Mouse (Mus musculus) heart, embryonic 10.5 days (tissue): ENCODE measurements at regions not wholly inside any gene's neighbourhood (a gene's known extent, or its start where the extent isn't known, plus 50 kb on each side); places are given as distances from the start of the nearest gene placed in this dataset.
A peak's percentile ranks its signal among the peaks of the same experiment; 100 is the strongest.

ENCODE experiments used
- DNase-seq: peaks from one replicate; pipeline ENCODE4 v3.0.0-alpha.2; 2017; ENCODE audit warnings: low spot score
- H3K27ac ChIP-seq: fragments of 300-500 bp; sonication (generic); 2 replicates; pipeline ENCODE4 v1.5.1; 2016; ENCODE audit warnings: mild to moderate bottlenecking
- H3K27me3 ChIP-seq: fragments of 300-500 bp; sonication (generic); 2 replicates; pipeline ENCODE4 v1.6.1; 2016; ENCODE audit warnings: mild to moderate bottlenecking; ENCODE audit not compliant: poor library complexity, insufficient read depth, severe bottlenecking
- H3K36me3 ChIP-seq: fragments of 300-500 bp; sonication (generic); 2 replicates; pipeline ENCODE4 v1.6.1; 2016; ENCODE audit warnings: mild to moderate bottlenecking, moderate library complexity
- H3K4me1 ChIP-seq: fragments of 300-500 bp; sonication (generic); 2 replicates; pipeline ENCODE4 v1.6.1; 2016; ENCODE audit warnings: mild to moderate bottlenecking
- H3K4me3 ChIP-seq: fragments of 300-500 bp; sonication (generic); 2 replicates; pipeline ENCODE4 v1.5.1; 2016; ENCODE audit warnings: mild to moderate bottlenecking, moderate library complexity
- H3K9me3 ChIP-seq: fragments of 300-500 bp; sonication (generic); 2 replicates; pipeline ENCODE4 v1.6.1; 2016; ENCODE audit warnings: mild to moderate bottlenecking, moderate library complexity
- WGBS: fragments of 180-500 bp; shearing (Covaris S2); methylation state at CpG from one replicate; pipeline ENCODE4 v1.1.7; 2016; 5-methylcytosine and 5-hydroxymethylcytosine counted together

DNA sequence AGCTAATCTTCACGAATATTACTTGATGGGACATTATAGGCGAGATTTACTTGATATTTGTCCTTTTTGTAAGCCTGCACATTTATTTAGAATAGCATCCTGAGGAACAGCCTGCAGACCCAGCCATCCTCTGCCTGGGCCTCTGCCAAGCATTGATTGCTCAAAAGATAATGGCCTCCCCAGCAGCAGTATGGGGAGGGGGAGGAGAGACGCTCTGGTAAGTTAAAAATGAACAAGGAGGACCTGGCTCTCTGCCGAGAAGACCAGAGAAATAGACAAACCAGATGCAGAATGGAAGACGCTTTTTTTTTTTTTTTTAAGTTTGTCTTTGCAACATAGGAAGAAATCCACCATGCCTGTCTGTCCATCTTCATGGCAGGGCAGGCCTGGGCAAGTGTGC is 280.8 kb upstream of the Myt1l start:
- no peak for DNase-seq
- Histone ChIP-seq H3K4me3 (no peak overlapping the region), H3K36me3 (no peaks in the 10 kb centered on the region), H3K27ac (no peak overlapping the region), H3K27me3 (no peaks in the 10 kb centered on the region), H3K4me1 (no peaks in the 10 kb centered on the region), H3K9me3 (no peaks in the 10 kb centered on the region)
- 70% methylated on average over 5 of the region's 5 CpGs for WGBS

DNA sequence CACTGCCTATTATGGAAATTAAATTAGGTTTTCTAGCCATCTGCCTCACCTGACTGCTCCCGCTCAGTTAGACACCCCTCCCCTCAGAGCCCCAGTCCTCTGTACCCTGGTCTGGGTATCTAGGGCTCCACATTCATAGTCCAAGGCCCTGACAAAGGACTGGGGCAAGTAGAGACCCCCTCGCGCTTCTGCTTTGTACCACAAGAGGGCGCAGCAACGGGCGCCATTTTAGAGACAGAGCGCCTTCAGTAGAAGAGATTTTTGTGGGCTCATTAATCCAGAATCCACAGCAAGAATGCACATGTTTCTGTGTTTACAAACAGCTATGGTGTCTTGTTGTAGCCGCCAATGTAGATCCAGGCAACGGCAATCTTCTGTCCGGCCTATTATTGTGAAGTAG is 279.7 kb upstream of the Myt1l start:
- Histone ChIP-seq H3K27me3 (peaks cover 7% of the 10 kb centered on the region; the same call in 1 of the 2 replicates), H3K9me3 (no peaks in the 10 kb centered on the region), H3K27ac (no peak overlapping the region), H3K4me1 (no peaks in the 10 kb centered on the region), H3K4me3 (no peak overlapping the region), H3K36me3 (no peaks in the 10 kb centered on the region)
- no peak for DNase-seq
- 80% methylated on average over 10 of the region's 10 CpGs for WGBS

DNA sequence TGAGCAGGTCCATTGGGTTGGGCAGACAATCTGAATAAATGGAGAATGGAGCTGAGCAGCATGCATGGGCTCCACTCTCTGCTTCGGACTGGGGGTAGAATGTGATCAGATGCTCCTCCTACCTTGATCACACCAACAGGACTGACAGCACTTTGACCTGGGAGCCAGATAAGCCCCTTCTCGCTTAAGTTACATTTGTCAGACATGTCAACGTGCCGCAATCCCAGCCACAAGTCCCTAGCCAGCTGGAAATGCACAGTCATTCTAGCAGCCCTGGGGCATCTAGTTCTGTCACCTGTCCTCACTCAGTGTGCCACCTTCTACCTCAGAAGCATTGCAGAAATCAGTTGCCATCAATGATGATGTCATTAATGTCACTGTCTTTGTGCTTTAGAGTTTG is 272.1 kb upstream of the Myt1l start:
- Histone ChIP-seq H3K4me1 (peaks cover 26% of the 10 kb centered on the region), H3K27ac (no peak overlapping the region), H3K36me3 (no peaks in the 10 kb centered on the region), H3K4me3 (no peak overlapping the region), H3K9me3 (no peaks in the 10 kb centered on the region), H3K27me3 (peaks cover 21% of the 10 kb centered on the region; the same call in 1 of the 2 replicates)
- 78% methylated on average over 4 of the region's 4 CpGs for WGBS
- DNase-seq, result no peak

DNA sequence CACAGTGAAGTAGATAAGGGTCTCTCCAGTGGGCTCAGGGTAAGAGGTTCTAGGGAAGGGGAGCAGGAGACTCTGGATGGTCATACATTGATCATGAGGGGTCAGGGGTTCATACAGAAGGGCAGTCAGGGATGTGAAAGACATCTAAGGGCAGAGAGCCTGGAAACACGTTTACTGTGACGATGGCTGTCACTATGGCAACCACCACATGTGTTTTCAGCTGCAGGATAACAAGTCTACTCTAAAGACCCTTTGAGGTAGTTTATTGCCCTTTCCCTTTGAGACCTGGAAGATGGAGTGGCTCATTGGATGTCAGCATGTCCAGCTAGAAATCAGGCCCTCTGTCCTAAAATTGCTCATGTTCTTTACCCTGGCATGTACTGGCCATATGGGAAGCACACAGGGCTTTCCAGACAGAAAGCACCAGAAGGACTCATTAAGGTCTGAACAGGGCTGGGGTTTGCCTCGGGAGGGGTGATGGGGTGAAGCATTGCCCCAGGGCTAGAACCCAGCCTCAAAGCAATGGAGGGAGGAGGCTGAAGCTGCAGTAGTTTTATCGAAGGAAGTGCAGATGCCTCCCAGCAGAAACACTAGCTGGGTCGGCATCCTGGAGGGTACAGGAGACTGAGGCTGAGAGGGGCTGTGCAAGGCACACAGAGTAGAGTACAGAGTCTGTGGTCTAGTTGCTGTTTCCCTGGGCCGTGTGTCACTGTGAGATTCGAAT is 271.0 kb upstream of the Myt1l start:
- H3K27ac ChIP-seq, result peak overlapping the region; percentile 32
- 43% methylated on average over 7 of the region's 7 CpGs for WGBS
- peaks cover 21% of the 10 kb centered on the region; the same call in 1 of the 2 replicates for H3K27me3 ChIP-seq
- no peaks in the 10 kb centered on the region for H3K36me3 ChIP-seq
- no peak for DNase-seq
- no peak overlapping the region for H3K4me3 ChIP-seq
- peaks cover 26% of the 10 kb centered on the region for H3K4me1 ChIP-seq
- H3K9me3 ChIP-seq, result no peaks in the 10 kb centered on the region

DNA sequence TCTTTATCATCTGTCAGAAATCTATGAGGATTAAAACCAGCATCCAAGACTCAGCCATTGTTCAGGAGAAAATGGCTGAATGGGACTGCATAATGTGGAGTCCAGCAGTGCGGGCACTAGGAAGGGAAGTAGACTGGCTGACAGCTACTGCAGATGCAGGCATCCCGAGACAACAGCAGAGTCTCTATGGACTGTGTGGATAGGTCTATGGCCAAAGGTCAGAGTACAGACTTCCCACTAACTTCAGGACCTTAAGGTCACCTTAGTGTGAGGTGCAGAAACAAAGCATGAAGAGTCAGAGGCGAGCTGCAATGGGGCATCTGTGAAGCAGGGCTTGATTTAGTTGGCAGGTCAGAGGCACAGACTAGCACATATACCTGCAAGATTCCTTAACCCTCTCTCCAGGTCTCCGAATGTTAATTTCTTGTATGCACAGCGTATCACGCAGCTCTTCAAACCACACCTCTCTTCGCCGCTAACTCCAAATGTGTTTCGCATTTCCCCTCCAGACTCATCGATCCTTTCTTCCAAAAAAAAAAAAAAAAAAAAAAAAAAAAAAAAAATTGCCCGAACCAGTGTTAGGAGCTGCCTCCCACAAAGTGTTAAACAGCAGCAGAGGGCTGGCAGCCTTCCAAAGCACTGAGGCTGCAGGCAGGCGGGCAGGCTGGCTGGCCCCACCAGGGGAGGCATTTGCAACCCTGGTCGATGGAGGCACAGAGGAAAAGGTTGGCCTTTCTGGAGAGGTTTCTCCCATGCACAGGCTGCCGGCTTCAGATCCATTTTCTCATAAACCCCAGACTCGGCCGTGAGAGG is 270.2 kb upstream of the Myt1l start:
- Histone ChIP-seq H3K9me3 (no peaks in the 10 kb centered on the region), H3K4me1 (peaks cover 26% of the 10 kb centered on the region), H3K27me3 (peaks cover 19% of the 10 kb centered on the region; the same call in 1 of the 2 replicates), H3K27ac (peak overlapping the region; percentile 43), H3K36me3 (no peaks in the 10 kb centered on the region), H3K4me3 (0 out of 2 replicates have a peak overlapping the region, but pooled peaks have one; percentile 6)
- DNase-seq, result peak; percentile 79
- WGBS, result 24% methylated on average over 16 of the region's 16 CpGs

DNA sequence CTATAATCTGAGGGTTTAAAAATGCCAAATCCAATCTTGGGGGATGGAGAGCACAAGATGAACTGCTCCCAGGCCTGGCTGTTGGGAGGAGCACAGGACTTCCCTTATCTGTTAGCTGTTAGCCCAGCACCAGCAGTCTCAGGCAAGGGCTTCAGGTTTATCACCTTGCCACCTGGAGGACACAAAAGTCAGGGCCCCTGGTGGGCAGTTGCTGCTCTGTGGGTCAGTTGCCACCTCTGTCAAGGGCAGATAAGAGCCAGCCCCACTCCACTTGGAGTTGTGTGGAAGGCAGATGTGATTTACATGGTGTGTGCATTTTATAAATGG is 269.7 kb upstream of the Myt1l start:
- peaks cover 26% of the 10 kb centered on the region for H3K4me1 ChIP-seq
- peak overlapping the region; percentile 43 for H3K27ac ChIP-seq
- H3K36me3 ChIP-seq, result no peaks in the 10 kb centered on the region
- H3K4me3 ChIP-seq, result 0 out of 2 replicates have a peak overlapping the region, but pooled peaks have one; percentile 6
- H3K9me3 ChIP-seq, result no peaks in the 10 kb centered on the region
- H3K27me3 ChIP-seq, result peaks cover 13% of the 10 kb centered on the region; the same call in 1 of the 2 replicates
- no peak for DNase-seq

DNA sequence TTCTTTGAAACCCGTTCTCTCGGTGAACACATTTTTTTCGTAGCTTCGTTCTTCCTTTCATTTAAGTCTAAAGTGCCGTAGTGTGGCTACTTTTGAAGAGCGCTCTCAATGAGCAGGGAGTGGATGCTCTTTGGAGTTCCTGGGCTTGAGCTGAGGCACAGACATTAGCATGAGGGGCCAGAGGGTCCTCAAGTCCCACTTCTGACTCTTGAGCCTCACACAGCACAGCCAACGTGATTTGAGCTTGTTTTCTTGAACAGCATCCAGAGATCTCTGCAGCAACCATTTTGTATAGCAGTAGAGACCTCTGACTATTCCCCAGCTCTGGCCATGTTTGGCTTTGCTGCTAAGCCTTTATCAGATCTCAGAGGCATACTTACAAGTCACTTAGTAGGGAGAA is 269.2 kb upstream of the Myt1l start:
- Histone ChIP-seq H3K27me3 (0 out of 2 replicates have a peak, but pooled peaks cover 10% of the 10 kb centered on the region), H3K27ac (peak overlapping the region; percentile 43), H3K9me3 (no peaks in the 10 kb centered on the region), H3K36me3 (no peaks in the 10 kb centered on the region), H3K4me3 (no peak overlapping the region), H3K4me1 (peaks cover 26% of the 10 kb centered on the region)
- DNase-seq, result no peak
- 66% methylated on average over 7 of the region's 7 CpGs for WGBS

DNA sequence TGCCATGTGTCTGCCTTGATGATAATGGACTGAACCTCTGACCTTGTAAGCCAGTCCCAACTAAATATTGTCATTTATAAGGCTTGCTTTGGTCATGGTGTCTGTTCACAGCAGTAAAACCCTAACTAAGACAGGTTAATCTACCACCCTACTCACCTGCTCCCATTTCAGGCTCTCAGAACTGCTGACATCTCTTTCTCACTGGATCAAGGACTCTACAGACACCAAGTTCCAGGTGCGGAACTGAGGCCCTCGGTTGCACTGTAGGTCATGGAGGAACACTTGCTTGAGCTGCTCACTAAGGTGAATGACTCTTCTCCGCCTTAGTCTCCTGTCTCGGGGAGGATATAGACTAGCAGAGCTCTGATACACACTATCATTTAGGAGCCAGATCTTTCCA is 254.0 kb upstream of the Myt1l start:
- WGBS, result 86% methylated on average over 4 of the region's 4 CpGs

DNA sequence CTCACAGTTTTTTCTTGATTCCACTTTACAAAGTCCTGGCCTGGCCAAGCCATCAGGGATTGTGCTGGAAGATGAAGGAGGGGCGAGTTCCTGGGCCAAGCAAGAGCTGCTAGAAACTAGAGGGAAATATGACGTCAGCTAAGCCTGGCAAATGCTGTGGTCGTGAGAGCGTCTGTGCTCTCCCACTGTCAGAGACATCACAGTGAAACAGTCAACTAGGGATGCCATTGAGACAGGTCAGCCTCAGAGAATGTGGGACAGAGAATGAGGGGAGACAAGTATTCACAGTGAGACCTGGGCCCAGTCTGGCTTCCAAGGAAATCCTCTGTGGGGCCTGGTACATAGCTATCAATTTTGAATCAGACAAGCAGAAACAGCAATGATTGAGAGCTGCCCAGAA is 252.5 kb upstream of the Myt1l start:
- Histone ChIP-seq H3K4me1 (peaks cover 14% of the 10 kb centered on the region), H3K27me3 (peaks cover 4% of the 10 kb centered on the region; the same call in 1 of the 2 replicates), H3K9me3 (no peaks in the 10 kb centered on the region), H3K4me3 (no peak overlapping the region), H3K27ac (no peak overlapping the region; the same call in 1 of the 2 replicates), H3K36me3 (no peaks in the 10 kb centered on the region)
- WGBS, result 50% methylated on average over 4 of the region's 4 CpGs
- DNase-seq, result no peak

More for the DNA sequence above, 254.0 kb upstream of the Myt1l start:
- H3K4me1 ChIP-seq, result no peaks in the 10 kb centered on the region
- no peak overlapping the region for H3K27ac ChIP-seq
- H3K27me3 ChIP-seq, result no peaks in the 10 kb centered on the region
- H3K36me3 ChIP-seq, result no peaks in the 10 kb centered on the region
- H3K9me3 ChIP-seq, result no peaks in the 10 kb centered on the region
- no peak for DNase-seq
- H3K4me3 ChIP-seq, result no peak overlapping the region

DNA sequence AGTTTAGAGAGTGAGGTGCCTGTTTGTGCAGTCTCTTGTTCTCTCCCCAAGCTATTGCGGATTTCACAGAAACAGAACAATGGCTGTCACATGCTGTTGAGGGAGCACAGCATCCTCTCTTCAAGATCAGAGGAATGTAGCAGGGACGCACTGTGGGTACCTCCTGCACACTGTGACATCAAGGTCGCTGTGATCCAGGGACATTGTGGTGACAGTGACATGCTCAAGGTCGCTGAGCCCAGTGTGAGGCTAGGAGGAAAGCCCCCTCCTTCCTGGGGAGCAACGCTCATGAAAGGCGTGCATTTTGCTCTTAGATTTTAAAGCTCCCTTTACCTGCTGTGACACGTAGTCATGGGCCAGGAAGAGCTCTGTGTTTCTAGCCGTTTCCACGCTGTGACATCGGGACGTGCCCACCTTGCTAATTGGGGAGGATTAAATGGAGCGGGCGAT is 248.5 kb upstream of the Myt1l start:
- peaks cover 21% of the 10 kb centered on the region for H3K4me1 ChIP-seq
- no peaks in the 10 kb centered on the region for H3K36me3 ChIP-seq
- H3K27ac ChIP-seq, result peak overlapping the region; percentile 72
- no peaks in the 10 kb centered on the region for H3K9me3 ChIP-seq
- DNase-seq, result no peak
- H3K27me3 ChIP-seq, result peaks cover 9% of the 10 kb centered on the region; the same call in 1 of the 2 replicates
- peak overlapping the region; percentile 40 for H3K4me3 ChIP-seq
- 8% methylated on average over 13 of the region's 13 CpGs for WGBS

DNA sequence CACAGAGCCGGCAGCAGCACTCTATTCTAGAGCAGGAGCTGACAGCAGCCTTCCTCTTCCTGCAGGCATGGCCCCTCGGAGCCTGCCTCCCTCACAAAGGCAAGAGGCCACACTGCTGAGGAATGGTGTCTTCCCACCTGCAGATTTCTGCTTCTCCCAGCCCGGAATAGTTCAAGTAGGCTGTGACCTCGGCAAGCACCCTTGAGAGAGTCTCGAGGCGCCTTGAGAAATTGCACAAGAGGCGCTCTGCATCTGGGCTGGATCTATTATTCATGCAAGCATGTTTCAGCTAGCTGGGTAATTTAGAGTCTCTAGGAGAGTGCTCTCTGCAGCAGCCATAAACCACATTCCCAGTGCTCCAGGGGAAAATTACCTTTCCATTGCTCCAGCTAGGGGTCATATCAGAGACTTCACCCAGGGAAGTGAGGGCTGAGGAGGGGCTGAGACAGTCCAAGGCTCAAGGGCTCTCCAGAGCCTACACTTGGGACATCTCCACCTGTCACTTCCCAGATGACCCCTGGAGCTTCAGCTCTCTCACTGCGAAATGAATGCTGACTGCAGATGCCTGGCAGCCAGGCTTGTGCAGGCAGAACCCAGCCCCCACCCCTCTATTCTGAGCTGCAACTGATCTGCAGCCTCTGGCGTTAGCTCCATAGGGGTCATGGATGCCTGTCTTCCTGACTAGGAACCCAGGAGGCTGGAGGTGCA is 247.9 kb upstream of the Myt1l start:
- WGBS, result 12% methylated on average over 9 of the region's 9 CpGs
- peak overlapping the region; percentile 40 for H3K4me3 ChIP-seq
- no peaks in the 10 kb centered on the region for H3K9me3 ChIP-seq
- peak overlapping the region; percentile 72 for H3K27ac ChIP-seq
- H3K27me3 ChIP-seq, result peaks cover 9% of the 10 kb centered on the region; the same call in 1 of the 2 replicates
- H3K4me1 ChIP-seq, result peaks cover 21% of the 10 kb centered on the region
- DNase-seq, result no peak
- no peaks in the 10 kb centered on the region for H3K36me3 ChIP-seq

DNA sequence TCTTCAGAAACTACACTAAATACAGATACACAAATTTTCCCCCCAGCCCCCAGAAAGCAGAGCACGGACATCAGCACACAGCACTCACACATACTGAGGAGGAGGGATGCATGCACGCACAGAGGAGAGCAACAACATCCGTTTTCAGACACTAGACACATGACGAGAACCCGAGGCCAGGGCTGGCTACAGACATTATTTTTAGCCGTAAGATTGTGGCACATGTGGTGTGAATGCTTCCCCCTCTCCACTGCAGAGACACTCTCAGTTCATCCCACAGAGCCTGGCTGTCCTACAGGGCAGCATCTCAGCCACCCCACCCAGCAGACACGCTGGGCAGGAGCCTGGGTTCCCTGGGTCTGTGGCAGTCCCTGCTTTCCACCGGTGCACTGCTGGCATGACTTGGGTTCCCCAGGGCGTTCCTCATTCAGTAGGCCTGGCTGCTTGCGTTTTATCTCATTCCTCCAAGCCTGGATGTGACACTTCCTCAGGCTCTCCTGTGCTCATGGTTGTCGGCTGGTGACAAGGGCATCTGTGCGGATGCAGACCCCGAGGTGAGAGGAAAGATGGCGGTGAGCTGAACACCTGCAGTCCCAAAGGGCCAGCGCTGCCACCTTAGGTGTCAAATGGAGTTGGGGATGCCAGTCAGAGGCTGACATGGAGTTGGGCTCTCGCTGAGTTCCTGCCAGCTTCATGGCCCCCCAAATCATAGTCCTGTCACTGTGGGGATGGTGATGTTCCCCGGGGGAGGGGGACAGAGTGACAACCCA is 247.1 kb upstream of the Myt1l start:
- H3K9me3 ChIP-seq, result no peaks in the 10 kb centered on the region
- peaks cover 21% of the 10 kb centered on the region for H3K4me1 ChIP-seq
- DNase-seq, result no peak
- H3K4me3 ChIP-seq, result no peak overlapping the region
- 45% methylated on average over 17 of the region's 17 CpGs for WGBS
- no peaks in the 10 kb centered on the region for H3K36me3 ChIP-seq
- peak overlapping the region; percentile 72 for H3K27ac ChIP-seq
- peaks cover 9% of the 10 kb centered on the region; the same call in 1 of the 2 replicates for H3K27me3 ChIP-seq
